Mouse (Mus musculus) right cerebral cortex, postnatal 10 days (tissue): ENCODE results near the gene Igfbp4.

Source experiments
- DNase-seq, 2 experiments: peaks; one replicate each; pipeline ENCODE4 v3.0.0; 2021; ENCODE audit warnings: low spot score in 2 of 2

Igfbp4 gene

DNA sequence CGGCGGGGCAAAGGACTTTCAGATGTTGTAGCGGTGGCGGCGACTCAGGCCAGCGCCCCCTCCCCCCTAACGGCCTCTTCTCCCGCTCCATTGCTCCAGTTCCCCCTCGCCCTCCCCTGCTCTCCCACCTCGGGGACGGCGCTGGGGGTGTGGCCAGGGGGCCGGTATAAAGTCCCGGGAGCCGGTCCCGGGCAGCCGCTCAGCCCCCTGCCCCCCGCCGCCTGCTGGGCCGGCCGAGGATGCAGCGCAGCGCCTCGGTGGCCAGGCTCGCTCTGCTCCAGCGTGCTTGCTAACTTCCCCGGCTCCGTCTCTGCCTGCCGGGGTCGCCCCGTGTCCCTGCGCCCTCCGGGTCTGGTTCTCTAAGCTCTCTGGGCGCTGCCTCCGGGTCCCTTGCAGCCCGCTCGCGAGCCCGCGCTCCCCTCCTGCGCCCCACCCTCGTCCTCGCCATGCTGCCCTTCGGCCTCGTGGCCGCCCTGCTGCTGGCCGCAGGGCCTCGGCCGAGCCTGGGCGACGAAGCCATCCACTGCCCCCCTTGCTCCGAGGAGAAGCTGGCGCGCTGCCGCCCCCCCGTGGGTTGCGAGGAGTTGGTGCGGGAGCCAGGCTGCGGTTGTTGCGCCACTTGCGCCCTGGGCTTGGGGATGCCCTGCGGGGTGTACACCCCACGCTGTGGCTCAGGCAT, at the start of gene Igfbp4:
Gene Igfbp4 (plus strand): TSS at position 194 of the 679 bp plus-strand sequence.
- DNase-seq = peak; percentile 67 to 72

DNA sequence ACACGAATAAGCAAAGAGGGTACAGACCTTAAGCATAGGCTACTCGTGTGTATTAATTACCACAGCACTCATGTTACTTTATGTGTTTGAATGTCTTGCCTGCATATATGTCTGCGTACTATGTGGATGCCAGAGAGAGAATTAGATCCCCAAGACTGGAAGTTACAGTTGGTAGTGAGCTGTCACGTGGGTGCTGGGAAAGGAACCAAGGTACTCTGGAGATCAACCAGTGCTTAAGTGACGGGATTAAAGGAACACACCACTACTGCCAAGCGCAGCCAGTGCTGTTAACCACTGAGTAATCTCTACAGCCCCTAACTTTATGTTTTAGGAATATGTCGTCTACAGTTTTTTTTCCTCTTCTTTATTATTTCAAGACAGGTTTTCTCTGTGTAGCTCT, 45.1 kb upstream of the Igfbp4 start:
- no peak for DNase-seq

DNA sequence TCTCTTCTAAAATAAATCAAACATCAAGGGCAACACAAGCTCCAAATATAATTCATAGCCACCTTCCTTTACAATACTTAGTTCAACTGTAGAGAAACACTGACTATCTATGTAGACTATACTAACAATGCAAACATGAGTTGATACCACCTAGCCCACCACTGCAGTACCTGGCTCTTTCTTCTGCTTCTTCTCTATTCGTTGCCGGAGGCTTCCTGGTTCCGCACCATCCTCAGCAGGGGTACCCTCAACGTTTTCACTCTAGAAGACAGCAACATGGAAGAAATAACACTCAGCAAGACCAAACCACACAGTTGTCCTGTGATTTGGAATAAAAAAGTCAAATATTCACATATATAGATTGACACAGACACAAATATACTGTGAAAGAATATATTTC, 43.4 kb upstream of the Igfbp4 start:
- DNase-seq = no peak

DNA sequence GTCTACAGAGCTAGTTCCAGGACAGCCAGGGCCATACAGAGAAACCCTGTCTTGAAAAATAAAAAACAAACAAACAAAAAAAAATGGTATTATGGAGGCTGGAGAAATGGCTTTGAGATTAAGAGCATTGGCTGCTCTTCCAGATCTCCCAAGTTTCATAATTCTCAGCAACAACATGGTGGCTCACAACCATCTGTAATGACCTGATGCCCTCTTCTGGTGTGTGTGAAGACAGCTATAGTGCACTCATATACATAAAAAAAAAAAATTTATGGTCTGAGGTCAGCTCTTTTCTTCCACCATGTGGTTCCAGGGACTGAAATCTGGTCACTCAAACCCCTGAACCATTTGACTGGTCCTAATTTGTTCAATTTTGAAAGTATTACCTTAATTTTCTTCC, 42.3 kb upstream of the Igfbp4 start:
- no peak for DNase-seq

DNA sequence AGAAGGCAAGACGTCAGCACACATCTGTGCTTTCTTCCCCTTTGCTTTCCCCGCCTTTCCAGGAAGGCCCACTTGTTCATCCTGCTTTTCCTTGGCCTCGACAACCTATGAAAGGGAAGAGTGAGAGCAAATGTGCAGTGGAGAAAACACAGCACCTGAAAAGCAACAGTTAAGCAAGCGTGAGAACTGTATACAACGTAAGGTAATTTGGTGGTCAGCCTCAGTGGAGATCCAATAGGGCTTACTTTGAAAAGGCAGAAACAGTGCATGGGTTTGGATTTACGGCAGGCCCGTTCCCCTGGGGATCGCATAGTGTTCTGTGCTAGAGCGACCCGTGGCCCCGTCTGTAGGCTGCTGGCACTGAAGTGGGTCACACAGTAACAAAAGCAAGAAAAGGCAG, 41.8 kb upstream of the Igfbp4 start:
- DNase-seq = no peak

DNA sequence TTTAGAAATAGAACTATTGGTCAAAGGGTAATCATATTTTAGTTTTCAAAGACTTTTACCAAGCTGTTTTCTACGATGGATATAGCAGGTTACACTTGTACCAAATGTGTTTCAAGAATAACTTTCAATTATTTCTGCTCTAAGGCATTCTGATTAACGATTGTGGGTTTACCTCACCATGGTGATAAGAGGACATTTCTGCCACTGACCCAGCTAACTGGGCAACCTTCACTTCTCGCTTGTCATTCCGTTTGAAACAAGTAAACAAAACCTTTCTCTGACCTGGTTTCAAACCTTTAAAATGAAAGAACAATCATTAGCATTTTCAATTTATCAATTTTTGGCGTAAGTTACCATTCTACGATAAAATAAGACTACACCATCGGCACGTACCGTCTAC, 34.3 kb upstream of the Igfbp4 start:
- no peak for DNase-seq

DNA sequence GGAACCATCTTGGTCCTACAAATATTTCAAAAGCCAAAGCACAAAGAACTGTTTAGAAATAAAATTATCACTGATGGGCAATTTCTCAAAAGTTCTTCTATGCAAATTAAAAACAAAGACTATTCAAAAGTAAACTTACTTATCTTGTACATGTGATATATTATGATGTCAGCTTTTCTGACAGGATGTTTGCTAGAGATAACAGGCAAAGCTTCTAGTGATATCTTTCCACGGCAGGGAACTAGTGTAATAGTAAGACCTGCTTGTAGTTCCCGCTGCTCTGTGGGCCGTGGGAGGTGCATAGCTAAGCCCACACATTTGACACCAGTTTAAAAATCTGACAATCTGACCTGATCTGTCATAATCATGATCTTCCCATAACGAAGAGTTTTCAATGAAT, 30.9 kb upstream of the Igfbp4 start:
- DNase-seq = no peak

DNA sequence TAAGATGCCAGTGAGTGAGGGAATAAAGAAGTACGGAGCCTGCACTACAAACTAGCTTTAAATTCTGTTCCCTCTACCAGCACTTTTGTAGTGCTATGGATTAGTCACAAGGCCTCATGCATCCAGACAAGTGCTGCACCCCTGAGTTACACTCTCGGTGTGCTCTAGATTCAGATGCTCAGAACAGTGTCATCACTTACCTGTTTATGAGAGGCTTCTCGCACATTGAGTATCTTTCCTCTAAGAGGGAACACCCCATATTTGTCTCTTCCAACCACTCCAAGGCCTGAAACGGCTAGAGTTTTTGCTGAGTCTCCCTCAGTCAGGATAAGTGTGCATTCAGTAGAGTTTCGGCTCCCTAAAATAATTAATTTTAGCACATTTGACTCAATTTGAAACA, 30.3 kb upstream of the Igfbp4 start:
- no peak for DNase-seq

DNA sequence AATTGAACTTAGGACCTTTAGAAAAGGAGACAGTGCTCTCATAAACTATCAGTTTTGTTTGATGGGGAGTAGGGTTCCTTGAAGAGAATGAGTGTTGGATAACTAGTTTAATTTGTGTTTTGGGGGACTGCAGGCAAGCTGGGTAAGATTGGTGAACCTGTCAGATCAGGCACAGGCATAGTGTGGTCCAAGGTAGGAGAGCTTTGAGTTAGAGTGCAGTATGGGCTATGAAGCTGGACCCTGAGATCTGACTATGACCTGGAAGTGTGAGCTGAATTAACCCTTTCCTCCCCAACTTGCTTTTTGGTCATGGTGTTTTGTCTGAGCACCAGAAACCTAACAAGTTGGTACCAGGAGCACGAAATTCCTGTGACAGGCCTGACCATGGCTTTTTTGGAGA, 27.2 kb upstream of the Igfbp4 start:
- DNase-seq = no peak

DNA sequence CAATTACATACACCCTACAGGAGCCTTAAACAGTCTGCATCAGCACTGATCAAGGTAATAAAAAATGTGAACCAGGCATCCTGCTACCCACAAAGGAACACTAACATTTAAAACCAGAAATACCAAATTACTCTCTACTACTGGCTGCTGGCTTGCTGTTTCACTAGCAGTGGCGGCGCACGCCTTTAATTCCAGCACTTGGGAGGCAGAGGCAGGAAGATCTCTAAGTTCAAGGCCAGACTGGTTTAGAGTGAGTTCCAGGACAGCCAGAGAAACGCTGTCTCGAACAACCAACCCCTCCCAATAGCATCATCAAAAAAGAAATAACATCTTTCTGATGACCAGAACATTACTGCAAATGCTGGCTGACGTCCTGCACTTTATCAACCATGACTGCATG, 21.2 kb upstream of the Igfbp4 start:
- no peak for DNase-seq

DNA sequence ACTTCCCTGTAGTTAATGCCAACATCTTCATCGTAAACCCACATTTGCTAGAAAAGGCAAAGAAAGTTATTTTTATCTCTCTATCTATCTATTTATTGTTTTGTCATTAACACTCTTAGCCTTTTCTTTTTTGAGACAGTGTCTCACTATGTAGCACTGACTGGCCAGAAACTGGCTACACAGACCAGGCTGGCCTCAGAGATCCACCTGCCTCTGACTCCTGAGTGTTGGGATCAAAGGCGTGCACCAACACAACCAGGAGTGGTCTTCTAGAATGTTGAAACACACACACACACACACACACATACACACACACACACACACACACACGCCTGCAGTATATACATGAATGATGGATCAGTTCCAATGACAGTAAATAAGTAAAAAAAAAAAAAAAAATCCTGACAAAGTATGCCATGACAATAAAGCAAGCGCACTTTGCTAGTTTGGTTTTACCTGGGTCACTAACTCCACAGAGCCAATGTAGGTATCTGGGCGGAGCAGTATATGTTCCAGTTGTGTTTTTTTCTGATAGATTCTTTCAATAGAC, 18.6 kb upstream of the Igfbp4 start:
- no peak for DNase-seq

DNA sequence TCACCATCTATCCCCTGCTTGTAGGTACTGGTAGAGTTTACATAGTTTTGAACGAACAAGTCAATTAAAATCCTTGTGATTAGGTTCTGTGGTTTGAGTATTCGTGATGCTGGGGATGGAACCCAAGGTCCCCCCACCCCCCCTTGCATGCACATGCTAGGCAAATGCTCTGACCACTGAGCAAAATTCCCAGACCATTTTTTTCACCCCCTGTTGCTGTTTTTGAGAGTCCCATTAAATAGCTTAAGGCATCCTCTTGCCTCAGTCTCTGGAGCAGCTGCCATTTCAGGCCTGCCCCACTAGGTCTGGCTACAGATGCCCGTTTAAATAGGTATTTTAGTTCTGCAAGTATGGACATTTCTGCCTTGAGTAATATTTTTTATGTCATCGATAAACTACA, 17.9 kb upstream of the Igfbp4 start:
- no peak for DNase-seq

DNA sequence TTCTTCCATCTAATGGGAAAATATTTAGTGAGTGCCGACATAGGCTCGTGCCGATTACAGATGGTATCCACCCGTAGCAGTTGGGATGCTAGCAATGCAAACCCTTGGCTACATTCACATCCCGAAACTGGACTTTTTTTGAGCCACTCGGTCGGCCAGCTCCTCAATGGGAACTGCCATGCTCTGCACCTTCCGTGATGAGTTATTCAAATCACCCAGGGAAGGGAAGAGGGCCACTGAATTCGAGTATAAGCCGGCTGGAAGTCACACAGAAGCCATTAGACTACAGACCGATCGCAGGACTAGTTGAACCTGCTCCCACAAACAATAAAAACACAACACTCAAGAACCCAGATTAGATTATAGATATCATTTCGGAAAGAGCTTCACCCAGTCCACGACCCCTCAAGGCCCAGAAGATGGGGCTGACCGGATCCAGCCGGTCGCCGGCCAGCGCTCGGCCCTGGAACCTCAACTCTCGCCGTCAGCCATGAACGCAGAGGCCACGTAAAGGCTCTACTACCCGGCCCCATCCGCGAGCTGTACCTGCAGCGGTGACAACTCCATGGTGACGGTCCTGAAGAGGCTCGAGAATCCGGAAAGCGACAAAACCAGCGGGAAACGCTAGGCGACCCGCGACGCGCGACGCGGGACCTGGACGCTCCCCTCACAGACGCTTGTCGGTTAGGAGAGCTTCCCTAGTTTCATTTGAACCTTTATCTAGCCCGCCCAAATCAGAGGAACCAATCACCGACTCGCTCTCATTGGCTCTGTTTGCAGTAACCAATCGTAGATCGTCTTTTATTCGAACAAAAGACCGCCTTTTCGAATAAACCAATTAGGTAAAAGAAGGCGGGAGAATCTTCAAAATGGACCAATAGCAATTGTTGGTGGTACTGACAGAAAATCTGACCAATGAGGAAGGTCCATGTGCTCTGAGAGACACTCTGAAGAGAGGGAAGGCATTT, 17.3 kb upstream of the Igfbp4 start, which contains the start of gene Top2a:
Gene Top2a (minus strand): TSS at position 690 of the 968 bp plus-strand sequence.
- peak; percentile 92 to 96 for DNase-seq

DNA sequence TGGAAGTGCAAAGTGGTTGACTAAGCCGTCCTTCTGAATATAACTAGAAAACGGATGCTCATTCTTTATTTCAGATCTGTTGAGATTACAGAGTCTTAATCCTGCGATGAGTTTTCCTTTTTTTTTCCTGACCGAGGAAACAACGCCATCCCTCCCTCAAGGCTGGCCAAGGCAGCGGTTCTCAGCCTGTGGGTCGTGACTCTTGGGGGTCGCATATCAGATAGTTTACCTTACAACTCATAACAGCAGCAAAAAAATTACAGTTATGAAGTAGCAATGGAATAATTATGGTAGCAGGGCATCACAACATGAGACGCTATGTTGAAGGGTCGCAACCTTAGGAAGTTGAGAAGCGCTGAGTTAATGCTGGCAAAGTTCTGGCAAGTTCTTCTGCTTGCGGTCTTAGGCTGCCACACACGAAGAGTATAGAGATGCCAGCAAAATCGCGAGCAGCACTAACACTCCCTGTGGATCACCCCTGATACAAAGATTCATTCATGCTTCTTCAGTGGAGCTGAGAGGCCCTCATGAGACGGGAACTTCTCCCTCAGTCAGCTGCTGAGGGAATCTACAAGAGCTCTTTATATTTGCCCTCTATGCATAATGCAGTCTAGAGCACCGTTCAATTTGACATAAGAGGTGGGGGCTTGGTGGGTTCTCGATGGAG, 16.4 kb upstream of the Igfbp4 start:
- no peak for DNase-seq

DNA sequence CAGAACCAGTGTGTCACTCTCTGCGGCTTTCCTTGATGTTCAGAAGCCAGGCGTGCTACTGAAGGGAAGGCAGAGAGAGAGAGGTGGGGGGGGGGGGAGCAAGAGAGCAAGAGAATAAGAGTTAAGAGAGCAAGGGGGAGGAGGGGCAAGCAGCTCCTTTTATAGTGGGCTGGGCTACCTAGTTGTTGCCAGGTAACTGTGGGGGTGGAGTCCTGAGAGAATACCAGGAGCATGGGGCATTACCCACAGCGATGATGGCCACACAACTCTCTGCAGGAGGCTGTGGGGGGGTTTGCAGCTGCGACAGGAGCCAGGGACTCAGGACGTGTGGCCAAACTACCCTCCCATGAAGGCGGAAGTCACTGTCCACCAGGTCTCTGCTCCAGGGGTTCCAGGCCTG, 15.2 kb upstream of the Igfbp4 start:
- DNase-seq = no peak

DNA sequence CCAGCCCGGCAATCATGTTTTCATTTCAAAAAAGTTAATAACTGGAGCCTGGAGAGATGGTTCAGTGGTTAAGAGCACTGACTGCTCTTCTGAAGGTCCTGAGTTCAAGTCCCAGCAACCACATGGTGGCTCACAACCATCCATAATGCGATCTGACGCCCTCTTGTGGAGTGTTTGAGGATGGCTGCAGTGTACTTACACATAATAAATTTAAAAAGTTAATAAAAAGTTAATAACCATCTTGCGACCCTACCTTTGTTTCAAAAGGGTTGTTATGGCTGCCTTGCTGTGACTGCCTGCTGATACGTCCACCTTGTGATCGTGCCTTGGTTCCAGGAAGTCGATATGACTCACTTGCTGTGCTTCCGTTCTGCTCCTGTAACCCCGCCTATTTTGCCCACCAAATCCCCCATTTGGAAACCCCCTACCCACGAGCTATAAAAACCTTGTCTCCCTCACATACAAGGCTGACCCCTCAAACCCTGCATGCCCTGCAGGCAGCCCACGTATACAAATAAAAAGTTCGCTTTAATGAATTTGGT, 14.1 kb upstream of the Igfbp4 start:
- DNase-seq = no peak

DNA sequence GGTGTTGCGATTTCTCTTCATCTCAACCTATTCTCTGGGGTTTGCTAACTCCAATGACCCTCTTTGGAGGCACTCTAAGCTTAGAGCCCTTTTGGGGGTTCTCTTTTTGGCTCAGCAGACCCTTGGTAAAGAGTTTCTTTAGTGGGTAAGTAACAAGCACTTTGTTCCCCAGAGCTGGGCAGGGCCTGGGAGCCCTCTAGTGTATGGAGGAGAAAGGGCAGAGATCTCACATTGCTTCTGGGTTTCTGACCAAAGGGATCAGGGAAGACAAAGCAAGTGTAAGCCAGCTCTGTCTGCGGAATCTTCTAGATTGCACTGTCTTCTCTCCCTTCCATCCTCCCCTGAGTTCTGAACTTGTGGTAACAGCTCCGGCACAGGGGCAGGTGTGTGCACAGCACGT, 5.7 kb upstream of the Igfbp4 start:
- DNase-seq = no peak

DNA sequence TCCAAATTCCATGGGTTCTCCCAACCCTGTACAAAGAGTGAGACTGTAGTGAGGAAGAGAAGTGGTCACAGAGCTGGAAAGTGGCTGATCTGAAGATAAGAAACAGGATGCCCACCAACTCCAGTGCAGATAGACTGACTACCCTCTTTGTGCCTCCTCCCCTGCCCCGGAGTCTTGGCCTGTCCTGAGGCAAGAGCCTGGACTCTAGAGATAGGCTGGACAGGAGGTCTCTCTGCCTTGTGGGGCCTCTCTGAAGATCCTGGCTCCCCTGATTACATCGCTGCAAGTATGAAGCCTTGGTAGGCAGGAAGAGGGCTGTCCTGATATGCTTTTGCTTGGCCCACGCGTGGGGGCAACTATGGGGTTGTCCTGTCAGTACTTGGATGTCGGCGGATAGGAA, 4.8 kb upstream of the Igfbp4 start:
- DNase-seq = no peak

DNA sequence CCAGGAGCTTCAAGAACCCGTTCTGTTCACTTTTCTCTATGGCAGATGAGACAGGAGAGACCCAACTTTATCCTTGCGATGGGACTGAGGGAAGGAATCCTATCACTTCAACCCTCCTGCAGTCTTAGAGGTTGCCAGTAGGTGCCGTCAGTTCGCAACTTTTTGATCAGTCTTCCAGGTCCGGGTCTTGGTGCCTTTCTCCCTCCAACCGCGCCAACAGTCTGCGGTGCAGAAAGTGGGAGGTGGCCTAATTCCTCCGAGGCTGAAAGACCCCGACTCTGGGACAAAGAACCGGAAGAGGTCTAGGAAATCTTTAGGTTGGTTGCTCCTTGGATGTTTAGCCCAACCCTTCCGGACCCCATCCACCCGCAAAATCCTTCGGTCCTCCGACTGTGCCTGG, 1.3 kb upstream of the Igfbp4 start:
- DNase-seq = peak; percentile 87 to 90

DNA sequence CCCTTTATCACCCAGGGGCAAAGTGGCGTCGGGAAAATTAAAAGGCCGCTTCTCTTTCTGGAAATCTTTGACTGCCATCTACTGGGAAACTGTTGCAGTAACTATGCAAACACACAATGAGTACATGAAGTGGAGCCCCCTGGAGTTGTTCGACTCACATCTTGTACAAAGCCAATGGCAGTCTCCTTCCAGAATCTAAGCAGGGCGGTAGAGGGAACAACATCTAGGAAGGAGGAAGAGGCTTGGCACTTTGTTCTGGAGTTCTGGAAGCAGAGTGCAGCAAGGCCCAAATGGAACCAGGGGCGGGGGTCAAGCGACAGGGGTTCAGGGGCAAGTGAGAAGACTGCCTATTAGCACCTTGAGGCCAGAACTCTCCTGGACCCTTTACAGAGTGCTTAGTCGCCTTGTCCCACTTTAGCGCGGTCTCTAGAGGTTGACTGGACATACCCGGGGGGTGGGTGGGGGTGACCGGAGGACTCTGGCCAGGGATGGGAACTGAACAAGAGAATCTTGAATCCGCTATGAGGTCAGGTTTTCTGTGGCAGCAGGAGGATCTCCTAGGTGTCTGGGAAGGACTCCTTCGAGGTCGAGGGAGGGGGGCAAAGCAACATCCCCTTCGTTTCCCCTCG, 584 bp upstream of the Igfbp4 start:
- DNase-seq = peak; percentile 60 to 61
